Mouse (Mus musculus) 3T3-L1 (cell line): ENCODE data around the gene Comt.

Source experiments
- DNase-seq: peaks from one replicate; pipeline ENCODE4 v3.0.0-alpha.2; 2015; ENCODE audit warnings: low read depth, low spot score

Comt gene

DNA sequence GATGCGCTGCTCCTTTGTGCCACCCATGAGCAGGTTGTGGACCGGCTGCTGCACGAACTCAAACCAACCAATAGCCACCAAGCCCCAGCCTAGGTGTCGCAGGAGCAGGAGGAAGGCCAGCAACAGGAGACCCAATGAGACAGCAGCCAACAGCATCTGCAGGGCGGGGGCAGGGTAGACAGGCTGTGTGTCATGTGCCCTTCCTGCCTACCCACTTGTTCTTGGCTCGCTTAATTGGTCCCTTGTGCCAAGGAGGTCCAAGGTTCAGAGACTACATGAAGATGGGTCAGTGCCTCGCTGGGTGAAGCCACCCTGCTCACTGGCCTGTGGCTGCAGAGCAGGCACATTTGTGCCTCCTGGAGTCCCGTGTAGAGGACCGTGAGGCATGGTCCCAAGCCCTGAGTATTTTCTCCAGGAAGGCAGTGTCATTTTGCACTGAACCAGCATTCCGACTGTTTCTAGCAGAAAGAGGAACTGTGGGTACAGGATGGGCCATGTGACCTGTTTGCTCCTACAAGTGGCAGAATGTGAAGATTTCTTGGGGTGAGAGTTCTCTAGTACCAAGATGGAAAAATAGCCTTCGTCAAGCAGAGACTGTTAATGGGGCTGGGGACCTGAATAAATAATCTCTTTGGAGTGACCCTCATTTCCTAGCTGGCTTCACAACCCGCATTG, 14.7 kb downstream of the Comt start:
- peak; percentile 48 for DNase-seq

DNA sequence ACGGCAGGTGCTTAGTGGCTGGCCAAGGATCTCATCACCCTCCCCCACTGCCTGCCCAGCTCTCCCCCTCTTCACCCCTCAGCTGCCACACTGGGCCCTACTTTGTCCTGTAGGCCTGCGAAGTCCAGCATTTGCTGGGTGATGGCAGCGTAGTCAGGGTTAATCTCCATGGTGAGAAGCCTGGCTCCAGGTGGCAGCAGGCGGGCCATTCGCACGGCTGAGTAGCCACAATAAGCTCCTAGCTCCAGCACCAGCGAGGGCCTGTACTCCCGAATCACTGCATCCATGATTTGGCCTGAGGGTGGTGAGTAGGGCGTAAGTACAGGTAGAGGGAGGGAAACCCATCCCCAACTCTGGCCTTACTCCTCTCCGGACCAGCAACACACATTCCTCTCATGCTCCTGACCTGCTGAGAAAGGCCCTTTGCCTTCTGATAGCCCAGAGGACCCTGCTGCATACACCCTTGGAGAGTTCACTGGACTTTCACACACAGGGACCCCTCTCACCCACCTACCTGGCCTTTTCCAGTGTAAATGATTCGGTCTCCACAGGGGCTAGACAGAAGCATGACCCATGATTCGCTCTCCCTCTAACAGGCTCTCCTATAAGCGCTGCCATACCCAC, 15.5 kb downstream of the Comt start:
- DNase-seq: no peak

DNA sequence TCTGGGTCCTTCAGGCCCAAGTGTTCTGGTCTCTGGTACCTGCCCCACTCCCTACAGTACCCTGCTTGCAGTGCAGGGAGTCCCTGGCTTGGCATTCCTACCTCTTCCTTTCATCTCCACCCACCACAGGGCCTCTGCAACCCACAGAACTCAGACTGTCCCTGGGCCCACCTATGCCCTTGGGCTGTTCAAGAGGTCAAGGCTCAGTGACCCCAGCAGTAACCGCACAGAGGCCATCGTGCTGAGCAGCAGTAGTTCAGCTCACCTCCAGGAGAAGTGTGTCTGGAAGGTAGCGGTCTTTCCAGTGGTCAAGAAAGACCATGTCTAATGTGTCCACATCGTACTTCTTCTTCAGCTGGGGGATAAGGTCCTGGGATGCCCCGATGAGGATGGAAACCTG, 16.2 kb downstream of the Comt start:
- no peak for DNase-seq

DNA sequence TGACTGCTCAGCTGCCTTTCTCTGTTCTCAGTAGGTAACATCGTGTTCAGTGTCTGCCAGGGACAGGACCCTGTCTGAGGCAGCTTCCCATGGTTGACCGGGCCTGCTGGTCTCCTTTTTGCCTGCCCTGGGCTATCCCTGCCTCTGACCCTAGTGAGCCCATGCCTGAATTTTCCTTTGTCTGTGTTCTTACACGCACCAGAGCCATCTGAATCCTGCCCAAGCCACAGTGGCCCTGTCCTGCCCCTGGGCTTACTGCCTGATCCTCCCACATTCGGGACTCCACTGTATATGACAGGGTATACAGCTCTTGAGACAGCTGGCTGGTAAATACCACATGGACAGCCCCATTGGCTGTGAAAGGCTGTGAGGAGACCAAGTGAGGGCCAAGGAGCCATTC, 16.9 kb downstream of the Comt start:
- no peak for DNase-seq

DNA sequence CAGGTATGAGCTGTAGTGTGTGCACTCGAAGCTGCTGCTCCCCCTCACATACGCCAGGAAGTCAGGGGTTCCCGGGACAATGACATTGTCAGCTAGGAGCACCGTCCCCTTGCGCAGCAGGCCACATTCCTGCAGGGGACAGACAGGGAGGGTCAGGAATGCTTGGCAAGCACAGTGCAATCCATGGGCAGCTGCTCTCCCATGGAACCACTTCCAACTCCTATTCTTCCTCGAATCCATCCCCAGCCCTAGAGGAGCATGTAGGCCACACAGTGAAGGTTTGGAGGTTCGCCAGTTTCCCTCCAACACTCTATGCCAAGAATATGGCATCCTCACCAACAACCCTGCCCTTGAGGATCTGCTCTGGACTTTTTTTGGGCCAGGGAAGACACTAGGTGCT, 18.7 kb downstream of the Comt start:
- DNase-seq: peak; percentile 41

DNA sequence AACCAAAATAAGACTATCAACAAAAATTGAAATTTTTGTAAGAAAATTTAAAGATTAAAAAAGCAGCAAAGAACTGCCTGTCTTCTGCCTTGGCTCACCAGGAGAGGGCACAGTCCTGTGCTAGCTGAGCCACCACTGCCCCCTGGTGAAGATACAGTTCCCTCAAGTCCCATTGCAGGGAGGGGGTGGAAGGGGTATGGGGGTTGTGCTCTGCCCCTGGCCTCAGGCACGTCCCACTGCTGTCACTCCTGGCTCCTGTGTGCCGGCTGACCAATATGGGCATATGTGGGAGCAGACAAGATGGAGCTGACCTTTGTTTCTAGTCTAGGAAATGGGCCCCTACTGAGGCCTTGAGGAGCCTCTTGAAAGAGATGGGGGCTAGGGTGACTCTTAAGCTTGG, 20.4 kb downstream of the Comt start:
- DNase-seq: peak; percentile 84

DNA sequence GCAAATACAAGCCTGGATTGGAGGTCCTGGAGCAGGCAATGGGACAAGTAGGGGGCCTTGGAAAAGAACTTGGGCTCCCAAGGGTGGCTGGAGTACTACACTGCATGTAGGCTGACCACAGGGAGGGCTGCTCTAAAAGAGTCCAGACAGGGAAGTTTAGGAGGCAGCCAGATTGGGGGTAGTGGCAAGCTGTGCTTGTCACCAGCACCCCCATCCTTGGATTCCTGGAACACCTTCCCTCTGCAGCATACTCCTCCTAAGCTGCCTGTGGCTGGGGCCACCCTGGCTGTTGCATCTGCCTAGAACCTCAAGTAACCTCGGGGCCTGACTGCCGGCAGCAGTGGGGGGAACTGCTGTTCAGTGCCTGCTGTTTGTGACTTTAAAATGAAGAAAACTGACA, 20.8 kb downstream of the Comt start:
- peak; percentile 32 for DNase-seq

DNA sequence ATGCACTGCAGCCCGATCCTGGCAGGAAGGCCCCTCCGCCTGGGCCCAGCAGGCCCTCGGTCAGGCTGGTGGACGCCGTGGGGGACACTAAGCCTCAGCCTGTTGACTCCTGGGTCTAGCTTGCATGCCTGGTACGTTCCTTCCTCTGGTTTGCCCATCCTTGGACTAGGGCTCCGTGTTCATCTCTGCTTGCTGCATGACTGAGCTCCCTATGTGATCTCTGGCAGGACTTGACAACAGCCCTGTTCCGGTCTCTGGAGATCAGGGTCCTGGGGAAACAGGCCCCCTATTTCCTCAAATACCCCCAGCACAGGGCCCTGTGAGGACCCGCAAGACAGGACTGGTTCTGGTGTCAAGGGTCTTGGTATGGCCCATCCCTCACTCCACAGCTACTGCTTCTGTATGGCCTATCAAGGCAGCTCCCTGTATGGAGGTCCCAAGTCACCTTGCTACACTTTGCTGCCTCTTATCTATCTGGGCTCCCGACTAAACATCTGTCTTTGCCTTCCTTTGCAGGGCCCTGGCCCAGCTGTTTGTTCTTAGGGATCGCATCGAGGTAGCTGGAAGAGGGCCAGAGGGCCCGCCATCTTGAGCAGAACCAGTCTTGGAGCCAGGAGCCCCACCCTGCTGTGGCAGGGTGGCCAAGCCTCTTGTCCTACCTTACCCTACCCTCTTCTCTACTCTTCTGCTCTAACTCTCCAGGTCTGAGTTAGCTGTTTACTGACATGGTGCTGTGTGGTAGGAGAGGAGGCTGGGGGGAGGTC, 21.4 kb downstream of the Comt start:
- no peak for DNase-seq

DNA sequence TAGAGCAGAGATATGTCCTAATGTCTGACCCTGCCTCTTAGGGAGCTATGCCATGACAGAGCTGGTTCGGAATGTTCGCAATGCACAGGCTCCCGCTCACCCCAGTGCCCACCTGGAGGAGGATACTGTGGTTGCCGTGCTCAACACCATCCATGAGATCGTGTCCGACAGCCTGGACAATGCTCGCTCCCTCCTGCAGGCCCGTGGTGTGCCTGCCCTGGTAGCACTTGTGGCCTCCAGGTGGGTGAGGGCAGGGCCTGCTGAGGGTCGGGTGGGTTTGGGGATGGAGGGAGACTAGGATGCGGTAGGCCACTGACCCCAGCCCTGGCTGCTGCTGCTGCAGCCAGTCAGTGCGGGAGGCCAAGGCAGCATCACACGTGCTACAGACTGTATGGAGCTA, 23.4 kb downstream of the Comt start:
- DNase-seq: no peak

DNA sequence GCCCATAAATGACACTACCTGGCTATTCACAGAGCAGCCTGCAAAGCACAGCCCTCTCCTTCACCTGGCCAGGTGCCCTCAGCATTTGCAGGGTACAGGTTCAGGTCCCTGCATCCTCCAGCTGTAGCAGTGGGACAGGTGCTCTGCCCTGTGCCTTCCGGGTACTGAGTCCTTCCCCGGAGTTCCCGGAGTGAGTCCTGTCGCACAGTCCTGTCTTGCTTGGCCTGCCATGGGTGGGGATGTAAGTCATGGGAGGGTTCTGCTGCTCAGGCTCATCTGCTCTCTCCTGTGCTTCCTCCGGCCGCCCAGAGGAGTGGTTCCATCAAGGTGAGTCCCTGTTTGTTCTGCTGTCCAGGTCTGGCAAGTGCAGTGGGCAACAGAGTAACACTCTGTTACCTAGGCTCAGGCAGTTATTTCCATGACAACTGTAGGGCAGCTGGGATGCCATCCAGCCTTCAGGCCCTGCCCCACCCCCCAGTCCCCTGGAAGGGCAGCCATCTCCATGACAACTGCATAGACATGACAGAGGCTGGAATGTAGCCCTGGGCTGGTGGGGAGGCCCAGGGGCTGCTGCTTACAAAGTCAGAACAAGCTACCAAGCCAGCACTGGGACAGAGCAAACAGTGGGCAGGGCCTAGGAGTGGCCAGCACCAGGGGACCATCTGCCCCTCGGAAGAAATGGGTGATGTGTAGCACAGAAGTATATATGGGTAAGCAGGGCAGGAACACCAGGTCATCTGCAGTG, 26.0 kb downstream of the Comt start:
- DNase-seq: no peak

DNA sequence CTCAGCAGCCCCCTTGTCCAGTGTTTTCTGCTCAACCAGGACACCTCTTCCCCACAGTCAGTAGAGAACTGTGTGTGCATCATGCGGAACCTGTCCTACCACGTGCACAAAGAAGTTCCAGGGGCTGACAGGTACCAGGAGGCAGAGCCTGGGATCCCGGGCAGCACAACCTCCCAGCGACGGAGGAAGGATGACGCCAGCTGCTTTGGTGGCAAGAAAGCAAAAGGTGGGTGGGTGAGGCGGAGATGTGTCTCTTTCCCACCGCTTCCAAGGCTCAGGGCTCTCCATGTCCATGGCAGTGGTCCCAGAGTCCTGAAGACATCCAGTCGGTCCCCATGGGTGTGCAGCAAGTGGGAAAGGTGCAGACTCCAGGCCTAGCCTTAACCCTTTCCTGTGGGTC, 26.6 kb downstream of the Comt start:
- no peak for DNase-seq

DNA sequence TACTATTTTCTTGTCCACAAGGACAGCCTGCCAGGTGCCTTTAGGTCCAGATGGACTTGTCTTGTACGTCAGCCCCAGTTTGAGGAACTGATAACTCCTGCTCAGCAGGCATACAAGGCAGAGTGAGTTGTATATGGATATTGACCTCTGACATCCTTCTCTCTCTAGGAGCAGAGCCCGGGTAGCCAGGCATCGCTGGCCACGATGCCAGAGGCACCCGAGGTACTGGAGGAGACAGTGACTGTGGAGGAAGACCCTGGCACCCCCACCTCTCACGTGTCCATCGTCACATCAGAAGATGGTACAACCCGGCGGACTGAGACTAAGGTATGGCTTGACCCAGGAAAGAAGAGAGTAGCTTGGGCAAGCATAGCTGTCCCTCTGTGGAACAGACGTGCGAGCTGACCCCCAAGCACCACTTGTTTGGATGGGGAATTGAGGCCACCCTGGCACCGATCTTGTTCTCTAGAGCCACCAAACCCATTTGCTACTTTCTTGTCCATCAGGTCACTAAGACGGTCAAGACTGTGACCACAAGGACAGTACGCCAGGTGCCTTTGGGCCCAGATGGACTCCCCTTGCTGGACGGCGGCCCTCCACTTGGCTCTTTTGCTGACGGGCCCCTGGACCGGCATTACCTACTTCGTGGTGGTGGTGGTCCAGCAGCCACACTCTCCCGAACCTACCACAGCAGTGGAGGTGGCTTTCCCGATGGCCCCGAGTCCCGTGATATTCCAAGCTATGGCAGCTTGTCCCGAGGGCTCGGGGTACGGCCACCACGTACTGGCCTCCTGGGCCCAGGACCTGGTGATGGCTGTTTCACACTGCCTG, 29.6 kb downstream of the Comt start:
- no peak for DNase-seq

DNA sequence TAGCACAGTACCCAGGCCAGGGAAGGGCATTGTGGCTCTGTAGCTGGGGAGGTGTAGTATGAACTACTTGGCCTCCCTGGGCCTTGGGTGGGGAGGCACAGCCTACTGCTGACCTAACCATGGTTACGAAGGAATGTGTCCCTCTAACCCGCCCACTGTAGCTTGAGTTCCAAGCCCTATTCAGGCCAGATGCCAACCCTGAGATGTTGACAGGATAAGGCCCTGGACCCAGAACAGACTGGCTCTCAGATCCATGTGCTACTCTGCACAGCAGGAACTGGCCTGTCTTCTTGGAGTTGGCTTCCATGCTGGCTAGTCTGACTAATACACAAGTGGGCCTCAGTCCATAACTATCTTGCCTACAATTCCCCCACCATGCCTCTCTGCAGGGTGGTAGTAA, 30.5 kb downstream of the Comt start:
- peak; percentile 92 for DNase-seq

DNA sequence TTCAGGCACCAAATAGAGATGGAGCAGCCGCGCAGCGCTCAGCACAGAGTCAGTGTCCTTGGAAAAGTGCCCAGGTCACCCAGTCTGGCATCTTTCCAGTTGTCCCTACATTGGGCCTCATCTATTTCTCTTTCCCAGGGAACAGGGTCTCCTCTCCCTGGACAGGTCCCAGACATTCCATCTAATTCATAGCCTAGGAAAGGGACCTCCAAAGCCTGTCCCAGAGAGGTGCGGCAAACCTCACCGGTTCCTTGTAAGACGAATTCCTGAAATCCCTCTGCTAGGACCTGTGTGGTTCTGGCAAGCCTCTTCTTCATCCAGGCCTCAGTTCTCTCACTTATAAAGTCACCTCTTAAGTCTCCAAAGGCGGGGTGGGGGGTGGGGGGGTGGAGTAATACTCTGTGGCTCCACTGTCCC, 31.0 kb downstream of the Comt start:
- no peak for DNase-seq

DNA sequence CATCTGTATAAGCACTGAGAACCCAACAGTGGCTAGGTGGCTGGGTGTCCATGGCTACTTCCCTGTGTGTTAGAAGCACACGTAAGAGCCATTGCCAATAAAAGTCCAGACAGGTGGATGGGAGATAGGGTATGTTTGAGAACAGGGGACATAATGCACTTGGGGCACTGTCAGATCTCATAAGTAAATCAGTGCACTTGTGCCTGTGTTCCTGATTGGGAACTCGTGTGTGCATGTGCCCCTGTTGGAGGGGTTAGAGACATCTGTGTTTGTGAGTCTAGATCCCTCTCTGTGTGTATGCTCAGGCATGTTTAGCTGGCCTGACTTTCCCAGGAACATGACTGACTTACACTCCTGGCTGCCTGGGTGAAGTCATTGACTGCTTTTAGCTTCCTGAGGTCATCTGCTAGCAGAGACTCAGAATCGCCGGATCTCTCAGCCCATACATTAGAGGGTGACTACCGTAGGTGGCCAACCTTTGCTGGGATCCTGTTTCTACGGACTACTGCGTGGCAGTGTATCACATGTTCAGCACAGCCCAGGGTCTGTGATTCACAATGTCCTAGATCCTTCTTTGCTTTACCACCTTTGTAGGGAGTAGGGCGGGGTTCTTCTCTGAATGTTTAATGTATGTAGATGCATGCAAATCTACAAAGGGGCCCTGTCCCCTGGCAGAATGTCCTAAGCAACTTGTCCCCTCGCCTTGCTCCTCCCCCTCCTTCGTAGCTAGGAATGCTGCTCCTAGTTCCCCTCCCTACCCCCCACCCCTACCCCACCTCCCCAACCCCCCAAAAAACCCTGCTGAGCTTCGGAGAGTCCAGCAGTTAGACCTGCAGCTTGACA, 31.7 kb downstream of the Comt start:
- DNase-seq: peak; percentile 62

DNA sequence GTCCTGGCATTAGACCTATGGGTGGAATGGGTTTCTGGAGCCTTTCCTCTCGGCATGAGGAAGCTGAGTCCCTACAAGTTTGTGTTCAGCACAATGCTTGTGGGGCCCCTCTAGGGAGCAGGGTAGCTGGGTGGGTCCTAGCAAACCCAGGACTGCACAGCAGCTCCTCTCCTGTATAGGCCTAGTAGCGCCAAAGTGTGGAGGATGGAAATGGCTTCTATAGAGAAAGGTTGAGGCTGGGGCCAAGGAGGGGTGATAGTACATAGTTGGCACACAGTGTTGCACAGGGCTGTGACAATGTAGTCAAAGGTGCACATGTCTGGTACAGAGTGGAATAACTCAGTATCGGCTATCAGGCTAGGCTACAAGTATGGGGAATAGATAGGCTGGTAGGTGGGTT, 32.6 kb downstream of the Comt start:
- no peak for DNase-seq

DNA sequence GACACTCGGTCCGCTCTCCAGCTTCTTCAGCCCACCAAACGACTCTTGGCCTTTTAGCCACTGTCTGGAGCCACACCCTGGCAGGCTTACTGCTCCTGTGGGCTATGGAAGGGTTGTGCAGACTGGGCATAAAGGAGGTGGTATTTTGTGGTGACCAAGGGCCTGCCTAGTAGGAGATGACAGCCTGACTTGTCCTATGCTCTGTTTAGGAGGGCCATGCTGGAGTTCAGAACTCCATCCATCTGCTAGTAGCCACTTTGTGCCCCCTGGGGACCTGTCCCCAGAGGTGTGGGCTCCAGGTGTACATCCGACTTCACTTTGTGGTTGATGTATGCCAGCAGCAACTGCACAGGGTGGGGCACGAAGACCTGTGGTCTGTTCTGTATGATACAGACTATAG, 33.1 kb downstream of the Comt start:
- no peak for DNase-seq

DNA sequence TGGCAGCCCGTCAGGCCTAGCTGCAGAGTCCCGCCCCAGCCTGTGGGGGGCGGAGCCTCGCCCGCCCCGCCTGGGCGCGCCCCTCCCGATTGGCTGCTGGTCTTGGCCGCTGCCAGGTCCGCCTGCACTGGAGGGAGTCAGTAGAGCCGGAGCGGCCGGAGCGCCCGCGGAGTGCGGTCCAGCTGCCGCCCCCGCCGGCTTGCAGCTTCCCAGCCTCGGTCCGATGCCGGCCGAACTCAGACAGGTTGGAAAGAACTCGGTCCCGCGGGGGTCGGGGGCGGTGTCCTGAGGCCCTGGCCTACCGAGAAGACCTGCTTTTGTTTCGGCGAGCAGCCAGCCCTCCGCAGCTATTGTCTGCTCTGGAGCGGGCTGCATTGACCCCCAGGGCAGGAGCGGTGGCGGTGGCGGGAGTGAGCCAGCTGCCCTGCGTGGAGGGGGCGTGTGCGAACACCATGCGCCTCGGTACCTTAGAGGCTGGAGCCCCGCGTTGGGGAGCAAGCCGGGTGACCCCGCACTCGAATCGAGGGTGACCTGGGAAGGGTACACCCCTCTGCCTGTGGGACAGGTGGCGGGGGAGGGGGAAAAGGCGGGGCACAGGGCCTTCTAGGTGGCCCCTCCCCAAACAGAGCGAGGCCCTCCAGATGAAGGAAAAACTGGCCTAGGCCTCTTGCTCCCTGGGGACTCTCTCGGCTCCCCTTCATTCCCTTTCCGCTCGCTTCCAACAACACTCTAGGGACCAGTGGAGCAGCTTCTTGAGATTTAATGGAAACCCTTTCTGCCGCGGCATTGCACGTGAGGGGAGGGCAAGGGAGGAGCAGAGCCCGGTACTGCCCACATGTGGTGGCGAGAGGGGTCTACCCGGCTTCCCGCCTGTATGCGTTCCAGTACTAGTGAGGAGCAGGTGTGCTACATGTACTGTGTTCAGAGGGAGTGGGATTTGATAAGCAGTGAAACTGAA, 33.9 kb downstream of the Comt start:
- no peak for DNase-seq

DNA sequence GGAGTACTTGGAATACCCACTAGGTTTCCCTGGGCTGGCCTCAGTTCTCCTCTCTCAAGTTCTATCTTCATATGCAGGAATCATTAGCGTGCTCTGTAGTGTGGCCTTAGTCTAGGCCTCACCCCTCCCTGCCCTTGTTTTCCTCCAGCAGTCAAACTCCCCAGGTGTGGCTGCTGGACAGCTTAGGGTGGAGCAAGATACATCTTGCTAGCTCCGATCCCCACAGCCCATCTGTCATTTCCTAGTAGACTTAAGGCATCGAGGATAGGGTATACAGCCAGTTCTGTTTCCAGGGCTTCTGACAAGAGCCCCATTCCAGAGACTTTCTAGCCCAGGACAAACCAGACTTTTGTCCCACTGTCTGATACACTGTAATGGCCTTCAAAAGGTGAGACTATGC, 34.9 kb downstream of the Comt start:
- no peak for DNase-seq
